Mouse (Mus musculus): ENCODE measurements around the gene Rbm43. TPM values are rescaled to one million over a fixed set of nuclear protein-coding genes. Genes with fewer than 3 reads are reported as not detected.
A peak's percentile ranks its signal among the peaks of the same experiment; 100 is the strongest.

Rbm43 gene
- total RNA-seq (2021), result 10 to 100 TPM; 16.1 to 16.3 TPM
- long read RNA-seq, experiment 1, transcript Rbm43-201 (5 exons, 2,057 nt), result major isoform, 19 of 26 reads
- long read RNA-seq, experiment 1, partial matches to known transcripts, result 0 of 26 reads
- long read RNA-seq, experiment 1, other reads (novel, unspliced or antisense), result 7 of 26 reads
- long read RNA-seq, experiment 2, transcript Rbm43-201 (5 exons, 2,057 nt), result major isoform, 7 of 7 reads
- long read RNA-seq, experiment 2, partial matches to known transcripts, result 0 of 7 reads
- long read RNA-seq, experiment 2, other reads (novel, unspliced or antisense), result 0 of 7 reads

- peak; percentile 76 to 78 for DNase-seq
These were observed at the start of gene Rbm43 for GRCm38 (mm10) chr2:51934574-51935334. Gene Rbm43, minus strand, starts transcription at chr2:51935163.

- DNase-seq, result no peak
These were observed 47.3 kb upstream of the Rbm43 start for GRCm38 (mm10) chr2:51982288-51982687.

DNA sequence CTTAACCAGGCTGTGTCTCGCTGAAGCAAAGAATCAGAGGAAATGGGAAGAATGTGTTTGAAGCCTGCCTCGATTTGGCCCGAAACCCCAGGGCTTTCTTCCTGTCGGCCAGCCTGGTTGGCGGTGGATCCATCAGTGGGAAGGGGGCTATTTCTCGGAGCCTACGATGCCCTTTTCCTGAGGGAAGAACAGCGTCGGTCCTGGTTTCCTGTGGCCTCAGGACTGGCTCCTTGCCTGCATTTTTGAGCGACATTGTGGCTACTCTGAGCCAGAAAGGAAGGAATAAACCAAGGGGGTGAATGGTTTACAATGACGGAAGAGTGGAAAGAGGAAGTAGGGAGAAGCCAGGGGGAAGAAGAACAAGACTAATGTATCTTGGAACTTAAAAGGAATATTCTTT is 46.7 kb upstream of the Rbm43 start:
- peak; percentile 23 to 42 for DNase-seq

DNA sequence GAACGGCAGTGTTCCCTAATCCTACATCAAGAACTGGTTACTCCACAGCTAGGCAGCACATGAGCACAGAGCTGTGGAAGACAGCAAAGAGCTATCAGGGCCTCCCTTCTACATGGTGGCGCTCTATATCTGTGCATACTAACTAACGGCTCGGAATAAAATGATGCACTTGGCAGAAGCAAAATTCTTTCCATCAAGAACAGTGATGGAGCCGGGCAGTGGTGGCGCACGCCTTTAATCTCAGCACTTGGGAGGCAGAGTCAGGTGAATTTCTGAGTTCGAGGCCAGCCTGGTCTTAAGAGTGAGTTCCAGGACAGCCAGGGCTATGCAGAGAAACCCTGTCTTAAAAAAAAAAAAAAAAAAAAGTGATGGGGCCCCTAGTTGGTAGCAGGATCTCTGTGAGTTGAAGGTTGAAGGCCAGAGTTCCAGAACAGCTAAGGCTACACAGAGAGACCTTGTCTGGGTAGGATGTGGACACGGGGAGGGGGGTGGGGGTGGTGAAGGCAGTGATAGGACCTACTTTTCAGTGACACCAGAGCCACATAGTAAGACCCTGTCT is 38.5 kb upstream of the Rbm43 start, which contains the start of gene Nmi:
Nmi (minus strand) TSS at position 85 of the 559 bp plus-strand sequence.
- DNase-seq, result peak in 1 of 2 experiments; percentile 16

- DNase-seq, result peak; percentile 55 to 72
These were observed 37.9 kb upstream of the Rbm43 start for GRCm38 (mm10) chr2:51972641-51973409.

- peak; percentile 29 to 53 for DNase-seq
These were observed 37.2 kb upstream of the Rbm43 start for GRCm38 (mm10) chr2:51972142-51972541.

- DNase-seq, result no peak
These were observed 35.9 kb upstream of the Rbm43 start for GRCm38 (mm10) chr2:51970897-51971296.

GRCm38 (mm10) chr2:51967288-51967687 is 32.3 kb upstream of the Rbm43 start:
- no peak for DNase-seq

DNA sequence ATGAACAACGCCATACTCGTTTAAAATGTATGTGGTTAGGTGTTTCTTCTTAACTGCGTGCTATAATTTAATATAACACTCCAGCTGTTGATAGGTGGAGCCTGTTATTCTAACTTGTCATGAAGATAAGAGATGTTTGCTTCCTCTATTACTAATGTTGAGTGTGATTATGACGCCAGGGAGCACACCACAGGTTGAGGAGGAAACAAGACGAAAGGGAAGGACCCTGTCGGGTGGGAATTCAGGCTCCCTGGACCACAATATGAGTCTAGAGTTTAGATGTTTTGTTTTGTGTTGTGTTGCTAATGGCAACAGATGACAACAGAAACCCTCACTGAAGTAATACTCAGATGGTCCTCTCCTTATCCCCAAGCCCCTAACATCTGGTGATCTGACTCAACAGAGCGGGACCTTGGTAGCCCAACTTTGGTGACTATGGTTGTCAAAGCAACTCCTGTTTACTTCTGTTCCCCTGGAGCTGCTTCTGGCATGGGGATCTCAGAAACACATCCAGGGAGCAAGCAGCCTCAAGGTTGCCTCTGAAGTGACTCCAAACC is 18.8 kb upstream of the Rbm43 start:
- DNase-seq, result no peak

DNA sequence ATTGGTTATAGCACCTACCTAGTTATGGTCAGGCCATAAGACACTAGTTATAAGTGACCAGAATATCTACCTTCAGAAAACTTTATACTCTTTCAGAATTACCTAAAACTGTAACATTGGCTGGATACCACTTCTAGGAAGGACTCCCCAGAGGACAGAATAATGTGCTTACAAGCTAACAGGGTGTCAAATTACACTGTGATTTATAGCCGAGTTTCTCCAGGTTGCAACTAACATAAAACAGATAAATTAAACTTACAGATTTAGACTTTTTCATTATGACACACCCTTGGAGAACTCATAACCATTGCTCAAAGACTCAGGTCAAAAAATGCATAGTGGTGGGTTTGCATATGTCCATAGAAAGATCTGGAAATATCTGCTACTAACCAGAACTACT is 15.9 kb upstream of the Rbm43 start:
- DNase-seq, result no peak

DNA sequence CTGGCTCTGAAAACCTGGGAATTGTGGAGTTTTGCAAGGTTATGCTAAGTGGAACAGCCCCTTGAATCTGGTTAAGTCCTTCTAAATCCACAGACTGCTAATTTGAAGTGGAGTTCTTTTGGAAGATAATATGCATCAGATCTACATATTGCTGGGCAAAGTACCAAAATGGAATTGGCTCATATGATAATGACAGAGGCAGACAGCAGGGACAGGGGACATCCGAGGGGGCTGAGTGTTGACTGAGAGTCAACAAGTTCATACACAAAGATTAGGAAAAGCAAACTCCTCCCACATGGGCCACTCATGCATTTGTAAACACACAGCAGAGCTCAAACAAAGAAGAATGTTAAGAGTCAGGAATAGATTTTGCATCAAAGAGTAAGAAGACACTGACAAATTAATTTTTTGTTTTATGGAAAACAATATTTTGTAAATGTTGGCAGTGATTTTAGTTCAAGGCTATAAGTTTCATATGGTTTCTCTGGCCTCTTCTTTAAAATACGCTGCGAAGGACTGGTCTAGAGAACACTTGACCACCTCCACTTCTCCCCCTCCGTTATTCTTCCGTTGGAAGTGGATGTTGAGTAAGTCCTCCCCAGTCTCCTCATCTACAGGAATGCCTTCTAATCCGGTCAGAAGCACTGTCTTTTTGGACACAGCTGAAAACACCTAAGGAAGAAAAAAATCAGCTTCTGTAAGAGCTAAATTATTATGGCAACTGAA is 13.3 kb upstream of the Rbm43 start:
- no peak for DNase-seq

DNA sequence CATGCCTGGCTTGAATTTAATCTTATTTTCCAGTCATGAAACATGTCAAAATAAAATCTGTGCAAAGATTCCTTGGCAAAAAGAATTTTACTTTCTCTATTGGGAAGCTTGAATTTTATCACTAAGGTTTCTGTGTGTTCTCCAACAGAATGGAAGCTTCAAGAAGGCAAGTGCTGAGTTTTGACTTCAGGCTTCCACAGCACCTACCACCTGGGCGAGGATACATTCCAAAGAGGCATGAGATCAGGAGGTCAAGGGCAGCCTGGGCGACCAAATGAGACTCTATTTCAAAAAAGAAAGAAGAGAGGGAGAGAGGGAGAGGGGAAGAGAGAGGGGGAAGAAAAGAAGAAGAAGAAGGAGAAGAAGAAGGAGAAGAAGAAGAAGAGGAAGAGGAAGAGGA is 10.8 kb upstream of the Rbm43 start:
- DNase-seq, result no peak

DNA sequence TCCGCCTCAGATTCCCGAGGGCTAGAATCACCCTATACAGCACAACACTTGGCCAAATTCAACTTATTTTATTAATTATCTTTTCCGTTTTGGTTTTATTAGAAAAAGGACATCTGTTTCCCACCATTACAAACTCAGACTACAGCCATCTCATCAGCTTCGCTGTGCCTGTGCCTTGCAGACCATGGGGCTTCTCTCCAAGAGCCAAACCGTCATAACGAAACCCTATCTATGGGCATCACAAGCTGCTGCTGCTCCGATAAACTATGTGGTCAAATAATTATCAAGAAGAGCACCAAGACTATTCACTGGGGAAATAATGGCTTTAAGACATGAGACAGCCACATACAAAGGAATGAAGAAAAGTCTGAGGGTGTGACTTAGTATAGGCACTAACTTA is 6.9 kb upstream of the Rbm43 start:
- DNase-seq, result no peak

GRCm38 (mm10) chr2:51938750-51939149 is 3.8 kb upstream of the Rbm43 start:
- no peak for DNase-seq

DNA sequence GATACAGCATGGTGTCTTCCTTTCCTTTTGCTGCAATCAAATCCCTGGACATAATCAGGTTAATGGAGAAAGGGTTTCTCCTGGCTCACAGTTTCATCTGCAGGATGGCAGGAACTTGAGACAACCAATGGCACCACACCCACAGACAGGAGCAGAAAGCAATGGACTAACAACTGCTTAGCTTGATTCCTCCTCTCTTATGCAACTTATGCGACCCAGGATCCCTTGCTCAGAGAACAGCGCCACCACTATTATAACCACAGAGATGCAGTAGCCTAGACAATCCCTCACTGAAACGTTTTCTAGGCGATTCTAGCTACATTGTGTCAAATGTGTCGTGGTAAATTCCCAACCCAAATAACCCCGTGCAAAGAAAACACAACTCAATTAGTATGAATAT is 2.0 kb upstream of the Rbm43 start:
- no peak for DNase-seq

GRCm38 (mm10) chr2:51936585-51936984 is 1.6 kb upstream of the Rbm43 start:
- DNase-seq, result no peak

DNA sequence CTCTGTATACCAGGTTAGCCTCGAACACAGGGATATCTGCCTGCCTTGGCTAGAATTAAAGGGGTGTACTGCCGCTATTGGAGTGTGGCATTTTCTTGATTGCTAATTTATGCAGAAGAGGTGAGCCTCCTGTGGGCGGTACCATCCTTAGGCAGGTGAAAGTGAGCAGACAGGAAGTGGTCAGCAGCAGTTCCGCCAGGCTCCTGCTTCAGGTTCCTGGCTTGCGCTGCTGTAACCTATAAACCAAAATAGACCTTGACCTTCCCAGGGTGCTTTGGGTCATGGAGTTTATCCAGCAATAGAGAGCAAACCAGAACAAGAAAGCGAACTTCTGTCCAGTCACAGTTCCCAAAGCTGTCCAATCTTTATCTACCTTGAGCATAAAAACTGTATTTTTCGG is 958 bp upstream of the Rbm43 start:
- no peak for DNase-seq

GRCm38 (mm10) chr2:51933341-51934134 is 1.4 kb downstream of the Rbm43 start:
- DNase-seq, result peak in 1 of 2 experiments; percentile 3

DNA sequence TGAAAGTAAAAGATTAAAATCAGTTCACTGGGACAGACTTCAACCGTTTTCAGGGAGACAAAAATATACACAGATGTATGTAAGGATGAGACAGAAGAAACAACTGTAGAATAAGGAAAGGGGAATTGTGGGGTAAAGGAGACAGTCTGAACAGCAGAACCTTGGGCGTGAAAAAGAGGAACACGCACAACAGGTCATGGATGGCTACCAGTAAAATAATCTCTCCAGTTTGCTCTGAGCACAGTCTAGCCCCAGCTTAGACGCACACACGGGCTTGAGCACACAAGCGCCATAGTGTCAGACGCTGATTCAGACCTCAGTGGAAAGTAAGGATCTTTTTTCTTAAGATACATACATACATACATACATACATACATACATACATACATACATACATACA is 3.7 kb downstream of the Rbm43 start:
- DNase-seq, result no peak

DNA sequence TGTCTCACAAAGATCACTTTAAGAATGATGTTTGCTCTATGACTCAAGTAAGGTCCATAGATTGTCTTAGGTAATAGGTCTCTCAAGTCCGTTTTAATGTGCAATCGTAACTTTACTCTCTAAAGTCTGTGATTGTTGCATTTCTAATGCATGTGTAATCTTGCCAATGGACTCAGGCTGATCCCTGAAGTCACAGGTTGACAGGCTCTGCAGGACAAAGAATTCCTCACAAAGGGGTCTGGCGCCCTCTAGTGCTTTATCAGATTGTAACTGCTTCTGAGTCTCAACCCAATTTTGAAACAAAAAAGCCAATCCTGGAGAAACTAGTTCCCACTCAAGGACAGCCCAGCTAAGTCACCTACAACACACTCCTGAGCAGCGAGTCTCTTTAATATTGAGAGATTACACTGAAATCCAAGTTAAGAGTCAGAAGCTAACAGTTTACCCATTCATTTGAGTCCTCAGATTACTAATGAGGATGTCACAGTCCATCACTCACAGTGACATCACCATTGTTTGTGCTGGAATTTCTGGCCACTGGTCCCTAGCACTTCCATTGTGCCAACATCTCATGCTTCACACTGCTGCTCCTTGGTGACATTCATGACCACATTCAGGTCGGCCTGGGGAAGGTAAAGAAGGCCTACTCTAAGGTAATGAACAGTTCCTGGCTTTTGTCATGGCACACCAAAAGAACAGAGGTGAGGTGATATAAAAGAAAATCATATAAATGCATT is 19.9 kb downstream of the Rbm43 start:
- peak; percentile 75 to 85 for DNase-seq

All from adrenal gland, postnatal 36 days (tissue).